Mouse (Mus musculus) cerebellum, adult (tissue): ENCODE data around the gene Gpx4.
"Not testable (repeated sequence)": the region's sequence is repeated elsewhere in the genome, so short reads cannot be mapped to it uniquely, and the experiment has no call there.

Source experiments
- ATAC-seq: cut with Nextera tagmentation; 2 replicates; pipeline ENCODE4 v1.9.2; 2017; ENCODE audit warnings: mild to moderate bottlenecking, moderate library complexity, mixed read lengths; ENCODE audit not compliant: insufficient number of reproducible peaks, low FRiP score, low TSS enrichment

Gpx4 gene

DNA sequence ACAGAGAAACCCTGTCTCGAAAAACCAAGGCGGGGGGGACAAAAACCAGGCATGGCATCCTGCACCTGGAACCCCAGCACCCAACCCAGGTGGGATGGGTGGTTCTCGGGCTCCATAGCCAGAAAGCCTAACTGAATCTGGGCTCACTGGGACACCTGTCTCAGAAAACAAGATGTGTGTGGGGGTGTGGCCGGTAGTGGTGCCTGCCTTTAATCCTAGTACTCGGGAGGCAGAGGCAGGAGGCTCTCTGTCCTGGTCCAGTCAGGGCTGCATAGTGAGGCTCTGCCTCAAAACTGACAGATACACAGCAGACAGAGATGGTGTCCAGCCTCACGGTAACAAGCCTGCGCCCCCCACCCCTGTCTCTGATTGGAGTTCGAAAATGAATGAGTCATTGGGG, 24.2 kb upstream of the Gpx4 start:
- ATAC-seq: no peak

DNA sequence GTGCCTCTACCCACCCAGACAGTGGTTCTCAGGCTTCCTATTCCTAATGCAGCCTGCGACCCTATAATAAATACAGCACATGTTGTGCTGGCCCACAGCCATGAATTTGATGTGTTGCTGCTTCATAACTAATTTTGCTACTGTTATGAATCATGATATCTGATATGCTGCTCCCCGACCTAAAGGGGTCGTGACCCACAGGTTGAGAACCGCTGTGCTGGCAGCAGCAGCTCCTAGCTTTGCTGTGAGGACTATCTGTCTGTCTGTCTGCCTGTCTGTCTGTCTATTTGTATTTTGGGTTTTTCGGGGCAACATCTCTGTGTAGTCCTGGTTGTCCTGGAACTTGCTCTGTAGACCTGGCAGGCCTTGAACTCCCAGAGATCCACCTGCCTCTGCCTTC, 23.2 kb upstream of the Gpx4 start:
- ATAC-seq: no peak

- no peak for ATAC-seq
These were observed 22.5 kb upstream of the Gpx4 start for GRCm38 (mm10) chr10:80024229-80025043.

DNA sequence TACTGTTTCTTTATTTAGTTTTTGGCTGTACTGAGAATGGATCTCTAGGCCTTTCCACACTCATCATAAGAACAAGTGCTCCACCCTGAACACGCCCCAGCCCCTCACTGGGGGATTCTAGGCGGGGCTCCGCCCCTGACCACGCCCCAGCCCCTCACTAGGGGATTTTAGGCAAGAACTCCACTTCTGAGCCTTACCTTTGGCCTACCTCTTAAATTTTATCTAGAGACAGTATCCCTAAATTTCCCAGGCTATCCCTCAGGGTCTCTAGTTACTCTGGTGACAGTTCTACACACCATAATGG, 22.0 kb upstream of the Gpx4 start:
- ATAC-seq: no peak

GRCm38 (mm10) chr10:80025463-80025862, 21.5 kb upstream of the Gpx4 start:
- no peak for ATAC-seq

- ATAC-seq: no peak
These were observed 21.1 kb upstream of the Gpx4 start for GRCm38 (mm10) chr10:80025889-80026288.

DNA sequence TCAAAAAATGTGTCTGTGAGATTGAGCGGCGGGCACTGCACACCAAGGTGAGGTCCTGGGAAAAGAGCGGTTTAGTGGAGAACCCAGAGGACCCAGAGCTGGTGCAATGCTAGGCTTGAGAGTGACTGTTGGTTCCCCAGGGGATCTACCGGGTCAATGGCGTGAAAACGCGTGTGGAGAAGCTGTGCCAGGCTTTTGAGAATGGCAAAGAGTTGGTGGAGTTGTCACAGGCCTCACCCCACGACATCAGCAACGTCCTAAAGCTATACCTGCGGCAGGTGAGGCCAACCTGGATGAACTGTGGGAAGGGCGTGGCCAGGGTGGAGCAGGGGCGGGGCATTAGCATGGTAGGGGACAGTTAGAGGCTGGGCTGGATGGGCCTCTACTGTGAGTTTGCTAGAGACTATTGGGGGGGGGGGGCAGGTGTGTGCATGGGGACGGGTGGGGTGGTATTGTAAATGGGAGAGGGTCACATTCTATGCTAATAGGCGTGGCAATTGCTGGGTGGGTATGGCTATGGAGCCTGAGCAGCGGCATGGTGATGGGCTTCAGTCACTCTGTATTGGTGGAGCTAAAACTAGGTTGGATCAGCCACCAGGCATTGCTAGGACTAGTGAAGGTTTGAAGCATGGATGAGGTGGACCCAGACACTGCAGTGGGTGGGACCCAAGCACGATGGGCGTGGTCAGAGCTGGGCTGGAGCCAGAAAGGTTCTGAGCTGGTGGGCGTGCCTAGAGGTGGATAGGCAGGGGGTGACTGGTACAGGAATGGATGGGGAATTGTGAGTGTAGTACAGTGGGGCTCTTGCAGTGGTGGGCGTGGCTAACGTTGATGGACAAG, 19.1 kb upstream of the Gpx4 start:
- no peak for ATAC-seq

DNA sequence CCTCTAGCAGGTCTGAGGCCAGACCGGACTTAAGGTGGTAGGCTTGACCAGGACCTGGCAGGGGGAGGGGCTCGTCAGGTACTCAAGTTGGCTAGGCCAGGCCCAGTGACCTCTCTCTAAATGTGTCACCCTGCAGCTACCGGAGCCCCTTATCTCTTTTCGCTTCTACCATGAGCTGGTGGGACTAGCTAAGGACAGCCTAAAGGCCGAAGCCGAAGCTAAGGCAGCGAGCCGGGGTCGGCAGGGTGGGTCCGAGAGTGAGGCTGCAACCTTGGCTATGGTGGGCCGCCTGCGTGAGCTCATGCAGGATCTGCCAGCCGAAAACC, 18.5 kb upstream of the Gpx4 start:
- ATAC-seq: no peak

GRCm38 (mm10) chr10:80030191-80030590, 16.8 kb upstream of the Gpx4 start:
- ATAC-seq: no peak

- ATAC-seq: no peak
These were observed 16.2 kb upstream of the Gpx4 start for GRCm38 (mm10) chr10:80030736-80031135.

DNA sequence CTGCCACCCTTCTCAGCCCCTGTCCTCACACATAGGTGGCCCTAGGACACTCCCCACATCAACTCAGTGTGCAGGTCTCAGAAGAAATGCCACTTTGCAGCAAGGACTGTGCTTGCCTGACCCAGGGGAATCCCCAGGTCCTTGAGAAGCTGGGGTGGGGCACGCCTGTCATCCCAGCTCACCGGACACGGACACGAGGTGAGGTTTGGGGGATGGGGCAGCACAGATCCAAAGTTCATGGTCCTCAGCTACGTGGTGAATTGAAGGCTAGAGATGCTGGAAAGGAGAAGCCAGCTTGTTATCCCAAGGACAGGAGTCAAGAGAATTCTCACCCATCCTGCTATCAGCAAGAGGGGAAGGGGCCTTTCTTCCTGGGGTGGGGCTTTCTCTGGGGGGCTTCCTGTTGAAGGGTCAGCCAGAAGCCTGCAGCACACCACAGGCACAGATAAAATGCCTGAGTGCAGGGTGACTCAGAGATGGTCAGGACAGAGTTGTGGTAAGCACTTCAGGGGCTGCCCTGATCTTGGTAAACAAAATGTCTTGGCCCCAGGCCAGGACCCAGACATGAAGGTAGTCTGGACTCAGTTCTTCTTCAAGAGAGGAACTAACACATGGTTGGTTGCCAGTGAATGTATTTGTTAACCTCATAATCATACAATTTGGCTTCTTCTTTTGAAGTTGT, 14.0 kb upstream of the Gpx4 start:
- ATAC-seq: no peak

GRCm38 (mm10) chr10:80033511-80034391, 13.2 kb upstream of the Gpx4 start:
- peak; percentile 45; the same call in 1 of the 2 replicates for ATAC-seq

- no peak for ATAC-seq
These were observed 11.8 kb upstream of the Gpx4 start for GRCm38 (mm10) chr10:80035148-80035547.

- no peak for ATAC-seq
These were observed 11.3 kb upstream of the Gpx4 start for GRCm38 (mm10) chr10:80035686-80036085.

DNA sequence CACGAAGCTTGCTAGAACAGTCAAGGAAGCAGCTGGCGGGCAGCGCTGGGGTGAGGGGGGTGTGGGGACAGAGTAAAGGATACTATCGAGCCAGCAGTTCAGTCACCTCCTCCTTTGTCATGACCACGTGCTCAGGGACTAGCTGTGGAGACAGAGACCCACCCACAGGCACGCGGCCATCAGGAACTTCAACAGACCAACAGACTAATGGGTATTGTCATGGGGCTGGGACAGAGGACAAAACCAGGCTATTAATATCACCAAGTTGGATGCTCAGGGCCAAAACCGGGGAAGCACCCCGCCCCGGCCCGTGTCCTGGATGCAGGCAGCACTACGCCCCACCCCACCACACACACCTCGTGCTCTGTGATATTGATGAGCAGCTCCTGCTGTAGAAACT, 10.1 kb upstream of the Gpx4 start:
- no peak for ATAC-seq

DNA sequence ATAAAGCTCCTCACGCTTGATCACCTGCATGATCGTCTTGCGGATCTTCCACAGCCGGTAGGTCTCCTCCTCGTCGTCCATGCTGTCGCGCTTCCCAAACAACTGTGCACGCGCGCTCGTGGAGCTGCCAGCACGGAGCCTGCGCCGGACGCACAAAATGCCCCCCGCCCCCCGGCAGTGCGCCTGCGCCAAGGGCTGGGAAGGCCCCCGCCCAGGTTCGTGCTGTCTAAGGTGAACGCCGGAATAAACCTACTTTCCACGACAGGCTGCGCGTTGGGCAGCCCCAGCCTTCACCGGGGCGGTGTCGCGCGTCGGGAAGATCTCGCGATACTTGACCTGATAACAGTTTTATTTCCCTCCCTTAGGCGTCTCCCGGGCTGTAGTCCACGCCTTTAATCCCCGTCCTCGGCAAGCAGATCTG, 7.4 kb upstream of the Gpx4 start, which contains the start of gene Polr2e:
Gene Polr2e, minus strand, starts transcription at position 237 of the 421 bp plus-strand sequence.
- ATAC-seq: peak; percentile 88

DNA sequence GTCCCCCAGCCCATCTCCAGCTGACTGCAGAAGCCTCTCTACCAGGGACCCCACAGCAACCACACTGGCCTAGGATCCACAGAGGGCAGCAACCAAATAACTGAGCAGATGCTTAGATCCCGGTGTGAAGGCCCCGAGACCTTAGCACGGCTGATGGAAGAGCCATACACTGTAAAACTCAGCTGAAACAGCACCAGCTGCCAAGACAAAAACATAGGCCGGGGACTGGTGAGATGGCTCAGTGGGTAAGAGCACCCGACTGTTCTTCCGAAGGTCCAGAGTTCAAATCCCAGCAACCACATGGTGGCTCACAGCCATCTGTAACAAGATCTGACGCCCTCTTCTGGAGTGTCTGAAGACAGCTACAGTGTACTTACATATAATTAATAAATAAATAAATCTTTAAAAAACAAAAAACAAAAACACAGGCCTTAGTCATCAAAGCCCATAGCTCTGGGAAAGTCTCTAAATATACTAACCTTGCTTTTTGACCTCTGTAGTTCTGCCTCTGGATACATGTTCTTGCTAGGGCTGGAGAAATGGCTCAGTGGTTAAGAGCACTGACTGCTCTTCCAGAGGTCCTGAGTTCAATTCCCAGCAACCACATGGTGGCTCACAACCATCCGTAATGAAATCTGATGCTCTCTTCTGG, 5.4 kb upstream of the Gpx4 start:
- not testable (repeated sequence) for ATAC-seq

DNA sequence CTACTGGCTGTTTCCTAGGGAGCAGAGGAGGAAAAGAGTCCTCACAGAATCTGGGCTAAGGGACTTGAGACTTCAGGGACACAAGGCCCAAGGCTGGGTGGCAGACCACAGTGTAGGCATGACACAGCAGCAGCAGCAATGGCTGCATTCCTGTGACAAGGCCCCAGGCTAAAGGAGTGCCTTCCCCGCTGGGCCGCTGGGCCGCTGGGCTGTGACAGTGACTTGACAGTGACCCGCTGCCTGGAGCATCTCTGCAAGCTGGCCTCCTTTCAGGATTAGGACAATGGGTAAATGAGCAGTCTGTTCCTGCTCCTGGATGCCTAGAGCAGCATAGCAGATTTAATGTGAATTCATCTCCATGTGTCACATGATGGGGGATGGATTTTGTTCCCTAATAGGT, 2.9 kb upstream of the Gpx4 start:
- no peak for ATAC-seq

DNA sequence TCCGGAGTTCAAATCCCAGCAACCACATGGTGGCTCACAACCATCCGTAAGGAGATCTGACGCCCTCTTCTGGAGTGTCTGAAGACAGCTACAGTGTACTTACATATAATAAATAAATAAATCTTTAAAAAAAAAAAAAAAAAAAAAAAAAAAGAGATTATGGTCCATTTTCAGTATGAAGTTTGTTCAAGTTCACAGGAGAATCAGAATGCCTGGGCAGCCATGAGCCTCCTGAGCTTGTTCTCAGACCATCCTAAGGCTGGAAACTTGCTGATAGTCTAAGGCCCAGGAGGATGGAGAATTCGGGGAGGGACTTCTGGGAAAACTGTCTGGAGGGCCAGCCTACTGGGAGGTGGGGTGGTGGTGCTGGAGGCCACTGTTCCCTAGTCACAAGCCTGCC, 1.6 kb upstream of the Gpx4 start:
- not testable (repeated sequence) for ATAC-seq

GRCm38 (mm10) chr10:80045766-80046165, 1.2 kb upstream of the Gpx4 start:
- ATAC-seq: no peak
